Mouse (Mus musculus) ES-E14 (cell line): Measurements from ENCODE around the gene Mcts2. TPM values are rescaled to one million over a fixed set of nuclear protein-coding genes. Genes with fewer than 3 reads are reported as not detected.

Experiments used
- DNase-seq: peaks from one replicate; pipeline ENCODE4 v3.0.0-alpha.2; 2013; ENCODE audit warnings: low read depth, low spot score
- H3K27ac ChIP-seq: 2 replicates; pipeline ENCODE4 v1.5.1; 2012; ENCODE audit warnings: low read depth, mild to moderate bottlenecking, low read length, moderate library complexity, mixed read lengths; ENCODE audit not compliant: poor library complexity, insufficient read depth, severe bottlenecking
- H3K36me3 ChIP-seq: 2 replicates; pipeline ENCODE4 v1.6.1; 2012; ENCODE audit warnings: mild to moderate bottlenecking, low read length, moderate library complexity, mixed read lengths; ENCODE audit not compliant: control insufficient read depth, poor library complexity, insufficient read depth, severe bottlenecking
- H3K4me1 ChIP-seq, 2 experiments: fragments of 150-350 bp in 1 of 2; sonication (generic) in 1 of 2; 2 replicates each; pipeline ENCODE4 v1.6.1; 2012; ENCODE audit warnings: low read length in 2 of 2, mild to moderate bottlenecking in 1 of 2, mixed read lengths in 1 of 2; ENCODE audit not compliant: control insufficient read depth in 2 of 2, insufficient read depth in 2 of 2, poor library complexity in 1 of 2
- H3K4me3 ChIP-seq, 2 experiments: fragments of 150-350 bp in 1 of 2; sonication (generic) in 1 of 2; 2 replicates each; pipeline ENCODE4 v1.5.1; 2012; ENCODE audit warnings: low read length in 2 of 2, low read depth in 1 of 2, mild to moderate bottlenecking in 1 of 2, mixed read lengths in 1 of 2; ENCODE audit not compliant: insufficient read depth in 1 of 2, poor library complexity in 1 of 2, severe bottlenecking in 1 of 2
- H3K9ac ChIP-seq: 2 replicates; pipeline ENCODE4 v1.6.1; 2012; ENCODE audit warnings: low read depth, mild to moderate bottlenecking, low read length, mixed read lengths; ENCODE audit not compliant: poor library complexity, insufficient read depth, severe bottlenecking
- H3K9me3 ChIP-seq: fragments of 150-350 bp; sonication (generic); 2 replicates; pipeline ENCODE4 v1.6.1; 2012; ENCODE audit warnings: low read depth, mild to moderate bottlenecking, low read length; ENCODE audit not compliant: control insufficient read depth, insufficient read depth
- CHD2 ChIP-seq: IDR thresholded peaks from 2 replicates; pipeline ENCODE4 v1.6.1; 2014; ENCODE audit warnings: mild to moderate bottlenecking, low read depth, low read length, inconsistent platforms
- HCFC1 ChIP-seq: IDR thresholded peaks from 2 replicates; pipeline ENCODE4 v1.6.1; 2012; ENCODE audit warnings: low read length, inconsistent platforms, borderline replicate concordance; ENCODE audit not compliant: insufficient read depth
- MAFK ChIP-seq: IDR thresholded peaks from 2 replicates; pipeline ENCODE4 v1.6.1; 2014; ENCODE audit warnings: mild to moderate bottlenecking, low read depth, low read length, inconsistent platforms; ENCODE audit not compliant: insufficient read depth
- ZC3H11A ChIP-seq: IDR thresholded peaks from 2 replicates; pipeline ENCODE4 v1.6.1; 2012; ENCODE audit warnings: low read depth, mild to moderate bottlenecking, inconsistent platforms, low read length, borderline replicate concordance
- ZNF384 ChIP-seq: IDR thresholded peaks from 2 replicates; pipeline ENCODE4 v1.6.1; 2012; ENCODE audit warnings: low read depth, low read length, inconsistent platforms
- in situ Hi-C, 2 experiments: fragments of 600-800 bp; cut with MboI; formaldehyde crosslinking; loops; one replicate each; pipeline ENCODE4 v1.15.1; 2025; ENCODE audit warnings: low sequenced_read_pairs in 2 of 2, inconsistent platforms in 1 of 2; ENCODE audit not compliant: unreplicated experiment in 2 of 2
- total RNA-seq: library from RNA; depleted of rRNA; stranded (reverse); fragments of 300-350 nt; gene quantifications from 2 replicates; pipeline ENCODE4 v1.2.3, GENCODE M21; 2012

Mcts2 gene
- total RNA-seq, 1 experiment = 87.4 TPM

GRCm38 (mm10) chr2:152693233-152693632, 6.4 kb downstream of the Mcts2 start:
- DNase-seq = no peak
- in situ Hi-C loops = loop anchor here in 1 of 2 experiments (10.0 kb wide), 1 partner anchor 72 kb away; no protein-coding TSS in a partner anchor
- peaks cover under 1 to 23% of the 10 kb centered on the region in 2 experiments; a peak in 3 of 4 replicates for H3K4me1 ChIP-seq
- no peaks in the 10 kb centered on the region for H3K9me3 ChIP-seq
- H3K4me3 ChIP-seq = peak overlapping the region; percentile 49 to 52
- H3K36me3 ChIP-seq = peaks cover 30% of the 10 kb centered on the region
- TF ChIP-seq ZC3H11A (0 out of 2 replicates have a peak, but pooled peaks have one; percentile 20), HCFC1 (peak; percentile 55; the same call in 1 of the 2 replicates), CHD2 (no peak)
- peak overlapping the region; percentile 67 for H3K9ac ChIP-seq
- no peak overlapping the region; the same call in 1 of the 2 replicates for H3K27ac ChIP-seq

GRCm38 (mm10) chr2:152693735-152694134, 6.9 kb downstream of the Mcts2 start:
- TF ChIP-seq ZNF384 (no peak), MAFK (no peak), CHD2 (no peak), HCFC1 (no peak), ZC3H11A (no peak)
- Histone ChIP-seq H3K9me3 (no peaks in the 10 kb centered on the region), H3K27ac (no peak overlapping the region; the same call in 1 of the 2 replicates), H3K4me3 (peak overlapping the region; percentile 49 to 52), H3K4me1 (peaks cover 3 to 25% of the 10 kb centered on the region in 2 experiments; a peak in 3 of 4 replicates), H3K36me3 (peaks cover 25% of the 10 kb centered on the region), H3K9ac (peak overlapping the region; percentile 67)
- in situ Hi-C loops = loop anchor here in 1 of 2 experiments (10.0 kb wide), 1 partner anchor 71 kb away; no protein-coding TSS in a partner anchor
- DNase-seq = no peak

- H3K36me3 ChIP-seq = peaks cover 18% of the 10 kb centered on the region
- no peak overlapping the region for H3K4me3 ChIP-seq
- TF ChIP-seq ZC3H11A (no peak), ZNF384 (no peak), HCFC1 (no peak), CHD2 (no peak), MAFK (no peak)
- DNase-seq = no peak
- H3K9ac ChIP-seq = peak overlapping the region; percentile 6; the same call in 1 of the 2 replicates
- no peak overlapping the region for H3K27ac ChIP-seq
- peaks cover 6 to 35% of the 10 kb centered on the region in 2 experiments; a peak in 3 of 4 replicates for H3K4me1 ChIP-seq
- in situ Hi-C loops = loop anchor here in 1 of 2 experiments (10.0 kb wide), 1 partner anchor 70 kb away; no protein-coding TSS in a partner anchor
- H3K9me3 ChIP-seq = no peaks in the 10 kb centered on the region
Measured at GRCm38 (mm10) chr2:152694708-152695107, 7.9 kb downstream of the Mcts2 start.

GRCm38 (mm10) chr2:152696016-152696415, 9.2 kb downstream of the Mcts2 start:
- in situ Hi-C loops = loop anchor here in 1 of 2 experiments (10.0 kb wide), 1 partner anchor 69 kb away; no protein-coding TSS in a partner anchor
- H3K27ac ChIP-seq = peak overlapping the region; percentile 65
- no peaks in the 10 kb centered on the region for H3K9me3 ChIP-seq

More at GRCm38 (mm10) chr2:152696016-152696415, 9.2 kb downstream of the Mcts2 start:
- Histone ChIP-seq H3K36me3 (peaks cover 20% of the 10 kb centered on the region; the same call in 1 of the 2 replicates), H3K4me1 (peaks cover 9 to 47% of the 10 kb centered on the region in 2 experiments; a peak in 3 of 4 replicates), H3K9ac (peak overlapping the region; percentile 87), H3K4me3 (peak overlapping the region in 1 of 2 experiments; percentile 7; a peak in 1 of 4 replicates)
- TF ChIP-seq CHD2 (no peak), ZC3H11A (no peak), HCFC1 (no peak), MAFK (no peak), ZNF384 (no peak)
- no peak for DNase-seq
